Mouse (Mus musculus) C2C12 (cell line): ENCODE data around the gene Gm7029. TPM values are rescaled to one million over a fixed set of nuclear protein-coding genes. Genes with fewer than 3 reads are reported as not detected.
"Not testable (repeated sequence)": the region's sequence is repeated elsewhere in the genome, so short reads cannot be mapped to it uniquely, and the experiment has no call there.

Source experiments
- H3K27me3 ChIP-seq: one replicate; pipeline ENCODE4 v1.6.1; 2011; ENCODE audit not compliant: control insufficient read depth, insufficient read depth, insufficient read length
- H3K36me3 ChIP-seq: one replicate; pipeline ENCODE4 v1.6.1; 2011; ENCODE audit not compliant: control insufficient read depth, insufficient read depth
- H3K4me3 ChIP-seq: one replicate; pipeline ENCODE4 v1.5.1; 2011; ENCODE audit warnings: mild to moderate bottlenecking, control low read depth; ENCODE audit not compliant: poor library complexity, insufficient read depth, severe bottlenecking
- H3K79me2 ChIP-seq: one replicate; pipeline ENCODE4 v1.6.1; 2011; ENCODE audit not compliant: control insufficient read depth, insufficient read depth
- H3K79me3 ChIP-seq: one replicate; pipeline ENCODE4 v1.6.1; 2011; ENCODE audit warnings: low read depth, control low read depth
- H3ac ChIP-seq: one replicate; pipeline ENCODE3; 2011; ENCODE audit warnings: low read depth; ENCODE audit not compliant: control insufficient read depth, insufficient read length
- CEBPB ChIP-seq: IDR thresholded peaks from one replicate; pipeline ENCODE4 v1.6.1; 2011; ENCODE audit warnings: low read depth, mild to moderate bottlenecking, control low read depth, moderate library complexity
- CTCF ChIP-seq: IDR thresholded peaks from one replicate; pipeline ENCODE4 v1.5.1; 2011; ENCODE audit not compliant: control insufficient read depth, insufficient read depth, insufficient read length
- FOSL1 ChIP-seq: IDR thresholded peaks from one replicate; pipeline ENCODE4 v1.8.0; 2011; ENCODE audit warnings: mild to moderate bottlenecking, low read length; ENCODE audit not compliant: poor library complexity, insufficient read depth, severe bottlenecking
- MAX ChIP-seq: IDR thresholded peaks from one replicate; pipeline ENCODE4 v1.6.1; 2011; ENCODE audit warnings: mild to moderate bottlenecking, control low read depth
- MYOD1 ChIP-seq: IDR thresholded peaks from one replicate; pipeline ENCODE4 v1.6.1; 2011; ENCODE audit warnings: low read depth; ENCODE audit not compliant: control insufficient read depth, insufficient read length
- MYOG ChIP-seq: IDR thresholded peaks from one replicate; pipeline ENCODE4 v1.6.1; 2011; ENCODE audit not compliant: control insufficient read depth, insufficient read length; ENCODE audit errors: extremely low read depth
- USF1 ChIP-seq: IDR thresholded peaks from one replicate; pipeline ENCODE4 v1.6.1; 2011; ENCODE audit warnings: low read depth, mild to moderate bottlenecking, control low read depth, moderate library complexity
- polyA plus RNA-seq: library from polyadenylated mRNA; unstranded; fragments of >200 nt; fragmentation: generic; extraction: Trizol; gene quantifications from one replicate; pipeline ENCODE4 v1.2.1, GENCODE M21; 2012; ENCODE audit warnings: missing spikeins

The Gm7029 gene
- polyA plus RNA-seq, 1 experiment = not detected

- H3ac ChIP-seq = no peak overlapping the region
- no peaks in the 10 kb centered on the region for H3K79me3 ChIP-seq
- TF ChIP-seq FOSL1 (no peak), CTCF (peak; percentile 30)
- H3K36me3 ChIP-seq = no peaks in the 10 kb centered on the region
- H3K79me2 ChIP-seq = no peaks in the 10 kb centered on the region
- H3K27me3 ChIP-seq = no peaks in the 10 kb centered on the region
- no peak overlapping the region for H3K4me3 ChIP-seq
Measured at GRCm38 (mm10) chr17:33865330-33866030, 8.2 kb upstream of the Gm7029 start.

GRCm38 (mm10) chr17:33874411-33874810 lies 774 bp downstream of the Gm7029 start:
- Histone ChIP-seq H3K4me3 (no peak overlapping the region), H3K36me3 (peaks cover 25% of the 10 kb centered on the region), H3K79me2 (no peaks in the 10 kb centered on the region), H3ac (no peak overlapping the region), H3K79me3 (no peaks in the 10 kb centered on the region), H3K27me3 (no peaks in the 10 kb centered on the region)
- no peak for TF ChIP-seq CTCF
- no peak for TF ChIP-seq MYOG
- TF ChIP-seq CEBPB = no peak
- TF ChIP-seq FOSL1 = no peak
- TF ChIP-seq MYOD1 = no peak
- no peak for TF ChIP-seq USF1
- TF ChIP-seq MAX = no peak

- not testable (repeated sequence) for H3K4me3 ChIP-seq, H3K79me3 ChIP-seq, H3K27me3 ChIP-seq, H3ac ChIP-seq, H3K79me2 ChIP-seq
- H3K36me3 ChIP-seq = peaks cover 32% of the 10 kb centered on the region
Measured at GRCm38 (mm10) chr17:33875797-33876196, 2.2 kb downstream of the Gm7029 start.

- H3K4me3 ChIP-seq, H3K27me3 ChIP-seq, H3ac ChIP-seq: not testable (repeated sequence)
- peaks cover 24% of the 10 kb centered on the region for H3K36me3 ChIP-seq
- H3K79me2 ChIP-seq = peaks cover 36% of the 10 kb centered on the region
- peaks cover 22% of the 10 kb centered on the region for H3K79me3 ChIP-seq
Measured at GRCm38 (mm10) chr17:33884320-33884719, 10.7 kb downstream of the Gm7029 start.

GRCm38 (mm10) chr17:33887802-33888201 lies 14.2 kb downstream of the Gm7029 start:
- H3K27me3 ChIP-seq, H3ac ChIP-seq, H3K36me3 ChIP-seq, H3K4me3 ChIP-seq: not testable (repeated sequence)
- H3K79me2 ChIP-seq = peaks cover 44% of the 10 kb centered on the region
- peaks cover 25% of the 10 kb centered on the region for H3K79me3 ChIP-seq

DNA sequence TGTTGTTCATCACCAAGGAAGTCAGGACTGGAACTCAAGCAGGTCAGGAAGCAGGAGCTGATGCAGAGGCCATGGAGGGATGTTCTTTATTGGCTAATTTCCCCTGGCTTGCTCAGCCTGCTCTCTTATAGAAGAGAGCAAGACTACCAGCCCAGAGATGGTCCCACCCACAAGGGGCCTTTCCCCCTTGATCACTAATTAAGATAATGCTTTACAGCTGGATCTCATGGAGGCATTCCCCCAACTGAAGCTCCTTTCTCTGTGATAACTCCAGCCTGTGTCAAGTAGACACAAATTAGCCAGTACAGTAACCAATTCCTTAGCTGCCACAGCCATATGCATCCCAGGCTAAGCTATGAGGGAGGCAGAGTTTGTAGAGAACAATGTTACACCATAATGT lies 14.6 kb downstream of the Gm7029 start:
- H3K79me3 ChIP-seq = peaks cover 25% of the 10 kb centered on the region
- H3K36me3 ChIP-seq, H3K27me3 ChIP-seq, H3ac ChIP-seq, H3K4me3 ChIP-seq: not testable (repeated sequence)
- peaks cover 44% of the 10 kb centered on the region for H3K79me2 ChIP-seq

GRCm38 (mm10) chr17:33889941-33890532 lies 16.4 kb downstream of the Gm7029 start:
- not testable (repeated sequence) for H3K36me3 ChIP-seq, H3K27me3 ChIP-seq
- Histone ChIP-seq H3K79me3 (peaks cover 25% of the 10 kb centered on the region), H3K79me2 (peaks cover 44% of the 10 kb centered on the region), H3K4me3 (peak overlapping the region; percentile 65), H3ac (peak overlapping the region; percentile 77)
